Mouse (Mus musculus) testis, postnatal 14 days (tissue): ENCODE results near the gene Gm9833.
"Not testable (repeated sequence)": the region's sequence is repeated elsewhere in the genome, so short reads cannot be mapped to it uniquely, and the experiment has no call there.

ENCODE experiments used
- DNase-seq: peaks from one replicate; pipeline ENCODE4 v3.0.0; 2021; ENCODE audit warnings: low spot score

Gene Gm9833

DNA sequence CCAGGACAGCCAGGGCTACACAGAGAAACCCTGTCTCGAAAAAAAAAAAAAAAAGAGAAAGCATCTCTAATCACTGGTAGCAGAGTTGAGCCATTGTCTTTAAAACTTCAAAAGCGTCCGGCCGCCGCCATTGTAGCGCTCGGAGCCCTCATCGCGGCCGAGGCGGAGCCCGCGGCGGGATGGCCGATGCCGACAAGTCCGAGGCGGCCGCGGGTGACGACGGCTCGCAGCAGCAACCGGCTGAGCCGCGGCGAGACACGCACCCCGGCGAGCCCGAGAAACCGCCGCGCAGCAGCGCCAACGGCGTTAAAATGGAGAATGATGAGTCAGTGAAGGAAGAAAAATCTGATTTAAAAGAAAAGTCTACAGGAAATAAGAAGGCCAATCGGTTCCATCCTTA is at the start of gene Gm9833:
Gene Gm9833, plus strand, starts transcription at position 117 of the 400 bp plus-strand sequence.
- not testable (repeated sequence) for DNase-seq

DNA sequence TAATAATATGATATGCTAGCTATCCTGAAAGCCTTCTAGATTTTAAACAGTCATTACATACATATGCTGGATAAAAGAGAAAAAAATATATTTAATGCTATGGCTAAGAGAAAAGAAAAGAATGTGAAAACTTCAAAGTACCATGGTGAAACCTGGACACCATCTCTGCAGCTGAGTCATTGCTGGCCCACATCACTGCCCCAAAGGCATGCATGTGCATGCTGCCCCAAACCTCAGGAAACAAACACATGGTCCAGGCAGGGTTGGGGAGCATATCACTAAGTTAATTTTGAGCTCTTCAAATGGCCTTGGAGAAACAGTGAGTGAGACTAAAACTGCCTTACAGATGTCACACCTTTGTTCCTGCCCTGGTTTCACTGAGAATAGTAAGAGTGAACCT is 17.8 kb upstream of the Gm9833 start:
- no peak for DNase-seq

DNA sequence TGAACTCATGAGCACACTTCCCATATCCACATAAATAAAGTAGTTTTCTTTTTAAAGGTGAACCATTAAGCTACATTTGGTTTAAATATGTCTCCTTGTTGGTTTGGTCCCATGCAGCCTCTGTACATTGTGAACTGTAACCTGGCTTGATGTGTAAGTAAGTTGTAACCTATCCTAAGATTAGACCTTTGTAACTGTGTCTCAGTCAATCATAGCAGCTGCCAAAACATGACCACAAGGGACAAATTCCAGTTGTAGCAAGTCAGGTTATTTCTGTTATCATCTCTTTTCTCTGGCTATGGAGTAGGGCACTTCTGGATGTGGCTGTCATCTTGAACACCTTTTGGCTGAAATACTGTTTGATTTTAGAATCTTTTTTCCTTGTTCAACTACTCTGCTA is 12.1 kb upstream of the Gm9833 start:
- DNase-seq: no peak

DNA sequence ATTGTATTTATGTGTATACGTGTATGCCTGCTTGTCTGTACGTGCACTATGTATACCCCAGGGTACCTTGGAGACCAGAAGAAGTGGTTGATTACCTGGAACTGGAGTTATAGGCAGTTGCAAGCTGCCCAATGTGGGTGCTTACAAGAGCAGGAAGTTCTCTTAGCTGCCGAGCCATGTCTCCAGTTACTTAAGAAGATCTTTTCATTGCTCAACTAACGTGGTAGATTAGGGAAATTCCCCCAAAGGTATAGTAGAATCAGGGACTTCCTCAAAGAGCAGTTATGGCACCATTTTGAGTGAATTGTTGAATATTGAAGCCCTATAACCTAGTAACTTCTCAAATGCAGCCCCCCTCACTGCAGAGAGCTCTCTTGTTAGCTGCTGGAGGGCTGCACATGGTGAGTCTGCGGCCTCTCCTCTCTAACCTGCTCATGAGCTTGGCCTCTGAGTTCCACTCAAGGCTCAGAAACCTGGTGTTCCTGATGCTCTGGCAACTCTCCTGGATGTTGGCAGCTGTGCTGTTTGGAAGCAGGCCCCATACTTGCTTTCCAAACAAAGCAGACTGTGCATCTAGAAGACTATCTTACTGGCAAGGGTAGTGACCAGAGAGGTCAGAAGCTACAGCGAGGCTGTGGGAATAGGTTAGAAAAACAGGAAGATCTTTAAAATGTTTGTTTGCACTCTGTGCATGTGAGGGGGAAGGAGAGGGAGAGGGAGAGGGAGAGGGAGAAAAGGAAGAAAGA is 10.6 kb upstream of the Gm9833 start:
- DNase-seq: no peak

DNA sequence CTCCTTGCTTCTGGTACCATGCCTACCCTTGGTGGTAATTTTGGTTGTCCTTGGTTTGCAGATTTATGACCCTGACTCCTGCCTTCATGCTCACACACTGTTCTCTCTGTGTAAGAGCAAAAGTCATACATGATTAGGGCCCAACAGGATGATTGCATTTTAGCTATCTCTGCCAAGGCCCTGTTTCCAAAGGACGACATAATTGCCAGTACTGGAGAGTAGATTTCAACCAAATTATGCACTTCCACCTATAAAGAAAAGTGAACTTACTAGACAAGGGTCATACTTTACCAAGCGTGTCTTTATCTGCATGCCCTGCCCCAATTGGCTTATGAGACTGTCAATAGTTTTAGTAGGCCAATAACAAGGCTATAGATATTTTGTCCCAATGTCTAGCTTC is 9.8 kb upstream of the Gm9833 start:
- DNase-seq: no peak

DNA sequence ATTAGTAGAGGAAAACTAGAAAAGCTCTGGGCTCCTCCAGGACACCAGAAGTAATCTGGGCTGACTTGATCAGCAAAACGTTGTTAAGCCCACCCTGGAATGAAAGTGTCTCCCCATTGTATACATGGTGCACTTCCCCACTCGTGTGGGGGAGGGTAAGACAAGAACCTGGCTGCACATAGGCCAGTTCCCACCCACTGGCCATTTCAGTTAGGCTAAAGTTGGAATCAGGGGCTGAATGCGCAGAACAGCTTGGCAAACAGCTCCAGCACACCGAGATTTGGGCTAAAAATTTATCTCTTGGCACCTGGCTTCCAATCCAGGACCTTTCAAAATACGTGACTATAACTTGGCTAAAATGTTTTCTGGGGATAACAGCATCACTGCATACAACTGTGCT is 6.6 kb upstream of the Gm9833 start:
- DNase-seq: no peak

DNA sequence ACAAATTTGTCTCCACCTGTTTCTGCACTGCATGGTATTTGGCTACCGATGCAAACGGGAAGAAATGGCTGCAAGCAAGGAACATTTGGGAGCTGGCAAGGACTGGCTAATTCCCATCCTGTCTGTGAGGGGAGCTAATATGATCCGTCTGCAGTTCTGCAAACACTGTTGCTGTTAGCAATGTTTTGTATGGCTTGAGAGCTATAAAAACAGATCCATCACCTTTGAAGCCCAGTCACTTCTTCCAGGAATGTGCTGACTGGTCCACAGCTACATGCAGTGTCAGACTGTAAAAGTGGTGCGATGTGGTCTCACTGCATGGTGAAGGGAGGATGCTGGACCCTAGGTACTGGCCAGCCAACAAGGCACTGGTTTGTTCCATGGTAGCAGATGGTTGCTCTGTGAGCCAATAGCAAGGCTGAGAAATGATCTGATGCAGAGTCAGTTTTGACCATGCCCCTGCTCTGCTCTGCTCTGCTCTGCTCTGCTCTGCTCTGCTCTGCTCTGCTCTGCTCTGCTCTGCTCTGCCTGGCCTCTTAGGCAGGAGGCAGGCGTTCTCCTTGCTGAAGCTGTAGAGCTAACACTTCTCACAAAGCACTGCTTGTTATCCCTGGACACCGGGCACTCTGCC is 5.9 kb upstream of the Gm9833 start:
- DNase-seq: no peak

DNA sequence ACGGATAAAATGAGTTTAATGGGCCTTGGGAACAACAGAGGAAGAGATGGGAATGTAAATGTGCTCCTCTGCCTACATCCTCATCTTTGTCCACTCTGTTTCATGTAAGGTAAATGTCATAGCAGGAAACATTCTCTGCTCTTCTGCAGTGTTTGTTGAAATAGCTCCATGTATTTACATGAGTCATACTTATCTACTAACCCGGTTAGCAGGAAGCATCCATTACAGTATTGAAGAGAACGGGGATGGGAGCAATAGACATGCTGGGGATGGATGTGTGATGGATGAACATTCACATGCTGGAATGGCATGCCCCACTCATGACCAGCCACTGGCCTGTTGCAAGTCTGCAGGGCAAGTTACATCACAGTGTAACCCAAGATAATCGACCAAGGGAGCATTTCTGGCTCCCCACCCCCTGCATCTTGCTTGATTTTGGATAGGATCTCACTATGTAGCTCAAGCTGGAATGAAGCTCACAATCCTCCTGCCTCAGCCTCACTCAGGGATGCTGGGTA is 5.3 kb upstream of the Gm9833 start:
- no peak for DNase-seq

DNA sequence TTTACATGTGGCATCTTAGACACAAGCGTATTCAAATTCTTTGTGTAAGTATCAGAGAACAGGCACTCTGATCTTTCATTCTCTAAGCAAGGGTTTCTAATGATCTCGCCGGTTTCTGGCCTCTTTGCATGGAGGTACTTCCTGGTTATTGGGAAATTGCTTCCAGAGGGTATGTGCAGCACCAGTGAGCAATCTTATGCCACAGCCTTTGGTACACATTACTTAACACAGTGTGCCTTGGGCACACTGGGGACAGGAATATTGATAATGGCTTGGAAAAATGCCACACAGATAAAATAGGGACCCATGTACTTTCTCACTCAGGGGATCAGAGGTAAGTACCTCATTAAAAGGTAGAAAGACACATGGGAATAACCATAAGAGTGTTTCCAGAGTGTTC is 3.8 kb upstream of the Gm9833 start:
- no peak for DNase-seq

DNA sequence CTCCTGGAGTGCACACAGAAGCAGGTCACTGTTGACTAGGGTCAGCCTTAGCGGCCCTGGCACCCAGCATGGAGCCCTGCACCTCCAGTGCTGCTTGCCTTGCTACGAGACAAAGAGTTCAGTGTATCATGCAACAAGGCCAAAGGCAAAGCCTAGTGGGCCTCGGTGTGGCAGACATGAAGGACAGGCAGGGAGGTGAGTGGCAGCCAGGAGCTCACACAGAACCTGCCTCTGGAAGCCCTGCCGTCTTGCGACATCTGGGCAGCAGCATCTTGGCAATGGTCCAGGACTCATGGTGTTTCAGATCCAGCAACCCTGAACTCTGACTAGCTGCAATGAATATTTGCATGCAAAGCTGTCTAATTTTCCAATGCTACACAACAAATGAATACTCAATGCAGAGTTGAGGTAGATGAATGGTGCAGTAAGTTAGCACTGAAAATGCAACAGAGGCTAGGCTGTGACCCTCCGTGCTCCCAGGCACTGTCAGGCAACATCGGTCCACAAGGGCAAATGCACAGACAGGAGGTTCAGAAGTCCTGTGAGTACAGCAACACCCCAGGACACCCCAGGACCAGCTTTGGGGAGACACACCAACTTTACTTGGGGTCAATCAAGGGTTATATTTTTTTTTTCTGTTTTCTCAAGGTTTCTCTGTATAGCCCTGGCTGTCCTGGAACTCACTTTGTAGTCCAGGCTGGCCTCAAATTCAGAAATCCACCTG is 2.4 kb upstream of the Gm9833 start:
- no peak for DNase-seq

DNA sequence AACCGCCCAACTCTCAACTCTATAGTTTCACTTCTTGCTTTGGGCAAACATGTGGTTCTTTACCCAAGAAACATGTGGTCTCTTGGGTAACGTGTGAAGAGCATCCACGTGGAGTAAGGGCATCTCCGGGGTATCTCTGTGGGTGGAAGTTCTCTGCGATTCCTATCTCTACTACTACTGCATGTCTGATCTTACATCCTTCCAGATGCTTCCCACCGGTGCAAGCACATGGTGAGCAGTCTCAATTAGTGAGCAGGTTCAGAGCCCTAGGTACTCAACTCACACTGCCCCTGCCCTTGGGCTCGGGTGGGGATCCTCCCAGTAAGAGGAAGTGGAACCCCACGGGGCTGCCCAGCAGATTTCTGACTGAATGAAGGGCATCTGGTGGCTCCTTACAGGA is 399 bp upstream of the Gm9833 start:
- no peak for DNase-seq

DNA sequence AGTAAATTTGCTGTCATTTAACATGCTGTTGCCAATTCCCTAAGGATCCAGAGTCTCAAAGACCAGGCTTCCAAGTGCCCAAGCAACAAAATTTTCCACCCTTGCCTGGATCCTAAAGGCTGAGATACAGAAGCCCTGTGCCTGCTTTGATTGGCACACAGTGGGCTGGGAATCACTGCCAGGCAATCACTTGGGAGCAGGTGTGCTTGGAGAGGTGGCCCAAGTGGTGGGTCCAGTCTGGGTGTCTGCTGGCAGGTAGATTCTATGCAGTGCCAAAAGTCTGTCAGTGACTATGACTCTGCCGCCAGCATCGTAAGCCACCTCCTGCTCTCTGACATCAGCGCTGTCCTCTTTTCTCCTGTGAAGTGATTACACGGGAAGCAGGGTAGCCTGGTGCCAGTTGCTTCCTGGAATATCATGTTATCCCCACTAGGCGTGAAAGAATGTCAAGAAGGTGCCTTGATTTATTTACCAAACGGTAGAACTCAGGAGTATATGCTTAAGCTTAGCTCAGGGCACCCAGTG is 3.8 kb downstream of the Gm9833 start:
- no peak for DNase-seq

DNA sequence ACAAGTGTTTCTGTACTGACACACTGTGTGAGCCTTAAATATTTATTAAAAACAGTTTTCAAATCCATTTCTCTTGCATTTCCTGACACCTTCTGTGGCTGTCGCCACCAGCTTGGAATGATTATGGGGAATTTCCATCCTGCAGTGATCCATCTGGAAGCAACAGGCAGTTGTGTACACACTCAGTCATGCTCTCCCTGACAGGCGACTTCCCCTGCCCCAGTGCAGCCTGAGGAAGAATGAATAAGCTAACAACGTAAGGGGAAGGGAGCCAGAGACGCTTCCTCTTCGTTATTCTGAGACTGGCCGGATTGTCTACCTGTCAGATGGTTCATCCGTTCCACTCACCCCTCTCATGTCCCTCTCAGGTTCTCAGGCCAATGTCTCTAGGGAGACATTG is 4.6 kb downstream of the Gm9833 start:
- no peak for DNase-seq

DNA sequence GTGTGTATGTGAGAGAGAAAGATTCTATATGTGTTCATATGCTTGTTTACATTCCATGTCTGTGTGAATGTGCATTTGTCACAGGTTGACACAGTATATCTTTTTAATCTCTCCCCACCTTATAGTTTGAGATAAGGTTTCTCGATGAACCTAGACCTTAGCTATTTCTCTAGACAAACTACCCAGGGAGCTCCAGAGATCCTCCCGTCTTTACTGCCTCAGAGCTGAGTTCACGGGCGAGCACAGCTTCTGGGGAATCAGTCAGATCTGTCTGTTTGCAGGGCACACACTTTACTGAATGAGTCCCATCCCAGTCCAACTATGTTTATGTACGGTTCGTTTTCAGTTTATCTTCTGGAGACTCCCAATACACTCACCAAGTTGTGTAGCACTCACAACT is 5.0 kb downstream of the Gm9833 start:
- no peak for DNase-seq

DNA sequence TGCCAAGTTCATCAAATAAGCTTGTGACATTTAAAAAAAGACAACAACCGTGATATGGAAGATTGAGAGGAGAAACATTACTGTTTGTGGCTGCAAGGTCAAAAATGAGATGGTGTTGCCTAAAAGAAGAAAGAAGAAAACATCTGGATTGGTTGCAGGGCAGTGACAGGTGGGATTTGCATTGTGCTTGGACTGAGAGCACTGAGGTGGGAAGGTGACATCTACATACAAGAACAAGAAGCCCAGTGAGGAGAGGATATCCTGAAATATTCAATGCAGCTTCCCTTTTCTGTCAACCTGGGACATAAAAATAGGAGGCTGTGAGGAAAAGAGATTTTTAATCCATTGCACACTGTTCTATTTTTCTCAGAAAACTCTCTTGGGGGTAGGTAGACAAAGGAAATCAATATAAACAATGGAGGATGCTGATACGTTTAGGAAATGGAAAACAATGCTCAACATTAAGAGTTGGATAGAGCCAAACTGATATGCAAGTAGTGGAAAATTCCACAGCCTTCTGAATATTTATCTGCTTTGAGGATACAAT is 7.2 kb downstream of the Gm9833 start:
- DNase-seq: no peak

DNA sequence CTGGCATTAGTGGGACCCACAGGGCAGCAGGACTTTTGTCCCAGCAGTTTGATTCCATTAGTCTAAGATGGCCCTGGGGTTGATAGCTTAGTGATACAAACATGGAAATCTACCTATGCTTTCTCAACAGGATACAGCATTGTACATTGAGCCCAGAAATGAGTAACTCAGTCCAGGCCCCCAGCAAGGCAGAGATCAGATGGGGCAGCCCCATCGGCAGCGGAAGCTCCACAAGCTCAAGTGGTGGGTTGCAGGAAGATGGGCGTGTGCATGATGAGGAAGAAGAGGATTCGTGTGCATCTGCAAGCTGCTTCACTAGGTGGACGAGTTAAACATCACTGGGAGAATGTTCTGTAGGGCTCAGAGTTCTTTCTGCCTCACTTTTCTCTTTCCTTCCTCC is 11.8 kb downstream of the Gm9833 start:
- DNase-seq: no peak

DNA sequence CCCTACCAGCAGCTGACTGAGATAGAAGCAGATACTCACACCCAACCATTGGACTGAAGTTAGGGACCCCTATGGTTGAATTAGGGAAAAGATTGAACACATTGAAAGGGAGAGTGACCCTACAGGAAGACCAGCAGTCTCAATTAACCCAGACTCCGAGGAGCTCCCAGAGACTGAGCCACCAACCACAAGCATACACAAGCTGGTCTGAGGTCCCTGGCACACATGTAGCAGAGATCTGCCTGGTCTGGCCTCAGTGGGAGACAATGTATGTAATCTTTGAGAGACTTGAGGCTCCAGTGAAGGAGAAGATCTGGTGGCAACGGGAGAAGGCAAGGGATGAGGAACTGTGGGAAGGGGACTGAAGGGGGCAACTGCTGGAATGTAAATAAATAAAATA is 23.7 kb downstream of the Gm9833 start:
- DNase-seq: no peak

DNA sequence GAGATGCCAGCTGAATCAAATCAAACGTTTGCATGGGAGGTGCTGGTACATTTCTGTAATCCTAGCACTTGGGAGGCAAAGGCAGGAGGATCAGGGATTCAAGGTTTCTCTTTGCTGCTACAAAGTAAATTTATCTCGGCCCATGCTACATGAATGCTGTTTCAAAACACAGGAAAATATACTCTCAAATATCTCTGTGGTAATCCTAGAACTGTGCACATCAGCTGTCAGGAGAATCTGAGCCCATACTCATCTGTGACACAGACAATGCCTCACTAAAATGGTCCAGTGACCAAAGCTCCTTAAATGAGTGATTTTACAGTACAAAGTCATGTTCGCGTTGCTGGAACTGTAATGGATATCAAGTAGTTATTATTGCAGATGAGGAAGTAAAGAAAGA is 24.3 kb downstream of the Gm9833 start:
- DNase-seq: no peak

DNA sequence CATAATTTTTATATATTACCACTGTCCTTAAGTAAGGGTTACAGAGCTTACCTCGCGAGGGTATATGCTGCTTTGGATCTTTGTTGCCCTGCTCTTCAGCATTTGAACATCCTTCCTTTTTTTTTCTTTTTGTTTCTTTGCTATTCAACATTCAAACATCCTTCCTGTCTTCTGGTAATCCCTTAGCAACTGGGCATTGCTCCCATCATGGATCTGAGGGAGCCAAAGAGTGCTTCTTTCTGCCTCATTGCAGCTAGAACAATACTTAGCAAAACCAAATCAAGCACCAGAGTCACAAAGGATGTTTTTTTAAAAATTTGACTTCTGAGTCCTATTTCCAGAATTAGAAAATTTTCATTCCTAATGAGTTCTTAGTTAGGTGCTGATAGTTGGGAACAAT is 24.8 kb downstream of the Gm9833 start:
- no peak for DNase-seq

DNA sequence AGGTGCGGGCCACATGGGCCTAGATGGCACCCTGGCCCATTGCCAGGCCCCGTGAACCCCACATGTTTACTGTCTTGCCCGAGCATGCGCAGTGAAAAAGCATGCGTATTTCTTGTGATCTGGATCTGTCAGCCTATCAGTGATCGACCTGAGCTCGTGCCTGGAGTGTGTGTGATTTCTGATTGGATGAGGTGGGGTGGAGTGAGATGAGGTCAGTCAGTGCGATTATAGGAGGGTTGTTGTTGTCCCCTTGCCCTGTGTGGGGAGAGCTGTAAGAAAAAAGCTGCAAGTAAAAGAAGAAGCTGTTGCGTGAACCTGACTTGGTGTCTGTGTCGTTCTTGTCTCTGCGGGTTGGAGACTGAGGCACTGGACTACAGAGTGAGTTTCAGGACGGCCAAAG is 28.6 kb downstream of the Gm9833 start:
- no peak for DNase-seq

DNA sequence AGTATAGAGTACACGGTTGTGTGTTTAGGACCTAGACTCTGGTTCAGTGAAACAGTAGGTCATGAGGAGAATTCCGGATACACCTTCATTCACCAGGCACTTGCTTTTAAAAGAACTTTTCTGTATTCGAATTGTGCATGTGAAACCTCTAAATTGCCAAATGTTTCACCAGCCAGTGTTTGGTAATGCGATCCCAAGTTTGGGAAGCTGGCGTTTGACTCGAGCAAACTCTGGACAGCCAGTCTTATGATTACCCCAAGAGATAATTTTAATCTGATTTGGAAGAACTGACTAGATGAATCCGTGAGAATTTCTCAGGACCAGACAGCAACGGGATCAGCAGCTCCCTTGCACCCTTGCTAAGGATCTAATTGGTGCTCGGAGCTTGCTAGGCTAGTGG is 33.3 kb downstream of the Gm9833 start:
- no peak for DNase-seq

DNA sequence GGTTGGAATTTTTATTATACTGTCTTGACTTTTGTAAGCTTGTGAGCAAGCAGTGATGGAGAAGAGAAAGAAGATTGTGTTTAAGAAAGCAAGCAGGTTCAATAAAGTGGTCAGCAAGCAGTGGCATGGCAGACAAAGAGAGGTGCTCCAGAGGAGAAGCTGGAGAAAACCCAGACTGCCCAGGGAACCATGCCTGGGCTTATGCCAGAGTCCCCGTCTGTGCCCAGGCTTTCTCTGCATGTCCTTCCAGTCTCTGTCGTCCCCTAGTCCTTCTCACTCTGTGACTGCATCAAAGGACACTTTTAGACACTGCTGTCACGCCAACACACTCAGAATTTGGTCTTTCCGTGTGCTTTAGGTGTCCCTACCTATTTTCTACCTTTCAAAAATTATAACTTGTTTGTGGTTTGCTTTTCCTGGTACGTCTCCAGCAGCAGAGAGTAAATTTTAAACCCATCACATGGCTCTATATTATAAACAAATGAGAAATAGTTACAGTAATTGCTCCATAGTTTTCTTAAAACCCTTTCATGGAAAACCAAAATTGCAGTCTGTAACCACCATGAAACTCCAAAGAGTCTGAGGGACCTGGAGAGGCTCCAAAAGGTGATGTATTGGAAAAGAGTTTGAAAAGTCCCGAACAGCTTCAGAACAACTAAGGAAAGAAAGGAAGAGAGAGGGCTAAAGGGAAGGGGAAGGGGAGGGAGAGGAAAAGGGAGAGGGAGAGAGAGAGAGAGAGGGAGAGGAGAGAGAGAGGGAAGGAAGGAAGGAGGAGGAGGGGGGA is 34.2 kb downstream of the Gm9833 start:
- DNase-seq: no peak
